Mouse (Mus musculus) ovary, adult 18-20 months (tissue): ENCODE data around the gene Fgfr2.
A peak's percentile ranks its signal among the peaks of the same experiment; 100 is the strongest.

ENCODE experiments used
- DNase-seq: peaks from one replicate; pipeline ENCODE4 v3.0.0; 2022; ENCODE audit warnings: low spot score, mixed read lengths

Gene Fgfr2

GRCm38 (mm10) chr7:133040688-133041345 is 82.3 kb downstream of the Fgfr2 start:
- DNase-seq, result no peak

GRCm38 (mm10) chr7:133039556-133040255 is 83.4 kb downstream of the Fgfr2 start:
- DNase-seq, result no peak

- no peak for DNase-seq
Observed at GRCm38 (mm10) chr7:133037618-133038017, 85.5 kb downstream of the Fgfr2 start.

DNA sequence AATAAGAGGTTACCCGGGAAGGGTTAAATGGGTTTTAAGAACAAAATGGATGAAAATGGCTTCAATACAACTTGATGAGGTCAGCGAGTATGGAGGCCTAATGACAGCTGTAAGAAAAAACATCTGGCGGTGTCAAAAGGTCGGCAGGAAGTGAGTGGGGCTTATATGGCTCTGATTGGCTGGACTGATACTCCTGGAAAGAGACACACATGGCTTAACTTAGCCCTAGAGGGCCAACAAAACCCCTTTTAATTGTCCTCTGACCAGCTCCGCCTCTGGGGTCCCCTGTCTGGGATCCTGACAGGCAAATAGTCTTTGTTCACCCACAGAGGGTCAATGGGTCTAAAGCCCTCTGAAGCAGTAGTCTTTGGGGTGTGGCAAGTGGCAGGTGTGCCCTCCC is 85.9 kb downstream of the Fgfr2 start:
- no peak for DNase-seq

- no peak for DNase-seq
Observed at GRCm38 (mm10) chr7:133035901-133036300, 87.2 kb downstream of the Fgfr2 start.

GRCm38 (mm10) chr7:133032589-133033203 is 90.5 kb downstream of the Fgfr2 start:
- DNase-seq, result no peak

GRCm38 (mm10) chr7:133029496-133030047 is 93.6 kb downstream of the Fgfr2 start:
- no peak for DNase-seq

- no peak for DNase-seq
Observed at GRCm38 (mm10) chr7:133029004-133029403, 94.1 kb downstream of the Fgfr2 start.

DNA sequence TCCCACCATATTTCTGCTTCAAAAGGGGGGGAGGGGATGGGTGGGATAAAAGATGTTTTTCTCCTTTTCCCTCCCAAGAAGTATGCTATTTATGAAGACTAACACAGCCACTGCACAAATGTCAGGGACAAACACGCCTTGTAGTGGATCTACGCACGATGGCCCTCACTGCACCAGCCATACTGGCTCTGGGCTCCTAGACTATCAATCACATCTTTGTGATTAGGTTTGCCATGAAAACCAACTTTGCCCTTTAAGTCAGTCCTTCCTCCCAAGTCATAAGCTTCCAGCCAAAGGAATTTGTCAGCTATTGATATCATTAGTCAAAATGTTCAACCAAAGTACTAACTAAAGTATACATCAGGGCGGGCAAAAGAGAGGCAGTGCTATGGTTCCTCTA is 95.2 kb downstream of the Fgfr2 start:
- DNase-seq, result no peak

DNA sequence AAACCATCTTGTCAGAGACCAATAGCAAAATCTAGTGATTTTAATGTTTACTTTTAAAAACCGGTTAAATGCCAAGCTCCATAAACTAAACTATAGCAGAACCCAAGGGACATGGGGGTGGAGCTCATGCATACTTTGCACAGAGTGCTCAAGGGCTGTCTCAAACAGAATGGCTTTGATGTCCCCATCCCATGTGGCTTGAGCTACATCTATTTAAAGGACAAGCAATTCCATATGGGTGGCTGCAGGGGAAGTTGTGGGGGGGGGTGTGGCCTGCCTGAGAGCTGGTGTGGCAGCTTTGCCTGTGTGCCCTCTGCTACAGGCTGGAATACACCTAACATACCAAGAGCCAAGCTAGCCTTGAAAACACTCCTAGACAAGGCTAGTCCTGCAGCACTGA is 98.5 kb downstream of the Fgfr2 start:
- DNase-seq, result no peak

DNA sequence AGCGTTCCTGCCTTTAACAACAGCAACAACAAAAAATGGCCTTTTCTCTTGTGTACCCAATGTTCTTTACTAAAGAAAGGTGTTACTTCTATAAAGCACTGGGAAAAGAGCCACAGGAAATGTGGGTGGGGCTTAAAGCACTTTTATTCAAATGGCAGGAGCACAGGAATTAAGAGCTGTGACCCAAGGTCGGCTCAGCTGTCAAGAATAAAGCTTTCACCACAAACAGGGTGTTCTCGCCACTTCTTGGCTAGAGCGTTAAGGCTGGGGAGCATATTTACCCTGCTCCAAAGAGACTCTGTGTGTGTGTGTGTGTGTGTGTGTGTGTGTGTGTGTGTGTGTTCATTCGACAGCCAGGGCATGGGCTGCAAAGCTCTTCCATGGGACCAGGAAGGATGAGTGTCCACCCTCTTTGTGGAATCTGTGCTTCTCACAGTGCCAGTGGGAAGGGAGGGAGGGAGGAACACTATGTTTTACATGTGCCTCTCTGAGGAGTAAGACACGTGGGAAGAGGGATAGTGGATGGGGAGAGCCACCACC is 103.6 kb downstream of the Fgfr2 start:
- DNase-seq, result no peak

DNA sequence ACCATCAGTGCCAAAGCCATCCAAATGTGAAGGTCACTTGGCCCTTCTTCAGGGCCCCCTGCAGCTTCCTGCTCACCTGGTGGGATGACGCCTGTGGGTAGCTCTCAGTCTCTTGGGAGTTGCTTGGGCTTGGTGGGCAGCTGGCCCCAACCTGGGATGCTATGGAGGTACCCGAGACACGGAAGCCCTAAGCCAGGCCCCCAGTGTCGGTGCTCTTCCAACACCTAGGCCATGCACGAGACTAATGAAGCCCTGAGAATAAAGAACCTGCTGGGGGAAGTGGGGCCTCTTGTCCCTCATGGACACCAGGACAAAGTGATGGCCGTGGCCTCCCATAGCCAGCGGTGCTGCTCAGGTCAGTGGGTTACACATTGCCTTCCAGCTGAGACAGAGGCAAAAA is 104.2 kb downstream of the Fgfr2 start:
- DNase-seq, result no peak

DNA sequence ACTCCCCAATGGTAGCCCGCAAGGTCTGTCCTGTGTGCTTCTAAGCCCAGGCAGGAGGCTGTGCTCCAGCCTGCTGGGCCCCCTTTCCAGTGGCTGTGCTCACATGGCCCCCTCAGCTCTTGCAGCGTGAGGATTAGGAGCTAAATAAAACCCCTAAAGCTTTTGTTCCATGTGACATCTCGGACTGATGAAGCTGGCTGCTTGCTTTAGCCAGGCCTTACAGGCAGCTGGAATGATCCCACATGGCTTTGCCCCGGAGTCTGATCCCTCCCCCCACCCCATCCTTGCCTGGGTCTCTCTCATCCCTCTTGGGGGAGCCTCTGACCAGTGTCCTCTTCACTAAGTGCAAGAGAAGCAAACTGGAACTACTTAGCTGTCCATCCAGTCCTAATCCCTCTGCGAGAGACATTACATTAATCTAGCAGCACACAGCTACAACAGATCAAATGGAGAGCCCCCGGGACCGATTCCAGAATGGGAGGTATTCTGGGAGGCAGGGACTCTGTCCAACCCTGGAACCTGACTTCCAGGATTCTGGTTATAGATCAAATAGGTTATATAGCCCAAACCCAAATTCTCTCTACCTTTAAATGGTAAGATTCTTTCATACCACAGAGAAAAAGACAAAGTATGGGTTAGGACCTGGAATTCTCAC is 107.6 kb downstream of the Fgfr2 start:
- no peak for DNase-seq

DNA sequence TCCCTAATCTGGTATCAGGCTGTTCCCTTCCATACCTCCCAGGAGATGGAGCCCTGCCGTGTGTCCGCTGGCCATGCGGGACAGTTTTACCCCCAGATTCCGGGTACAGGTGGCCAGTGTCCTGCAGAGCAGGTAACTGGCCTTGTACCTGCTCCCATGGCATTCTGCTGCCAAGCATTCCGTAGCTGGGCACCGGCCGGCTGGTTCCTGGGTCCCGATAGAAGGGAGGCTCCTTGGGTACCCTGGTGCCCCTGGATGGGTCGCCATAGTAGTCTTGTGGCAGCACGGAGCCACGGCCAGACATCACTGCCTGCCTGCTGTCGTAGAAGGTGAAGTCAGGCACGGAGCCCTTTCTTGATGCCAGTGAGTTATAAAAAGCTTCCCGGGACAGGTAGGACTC is 108.5 kb downstream of the Fgfr2 start:
- no peak for DNase-seq

DNA sequence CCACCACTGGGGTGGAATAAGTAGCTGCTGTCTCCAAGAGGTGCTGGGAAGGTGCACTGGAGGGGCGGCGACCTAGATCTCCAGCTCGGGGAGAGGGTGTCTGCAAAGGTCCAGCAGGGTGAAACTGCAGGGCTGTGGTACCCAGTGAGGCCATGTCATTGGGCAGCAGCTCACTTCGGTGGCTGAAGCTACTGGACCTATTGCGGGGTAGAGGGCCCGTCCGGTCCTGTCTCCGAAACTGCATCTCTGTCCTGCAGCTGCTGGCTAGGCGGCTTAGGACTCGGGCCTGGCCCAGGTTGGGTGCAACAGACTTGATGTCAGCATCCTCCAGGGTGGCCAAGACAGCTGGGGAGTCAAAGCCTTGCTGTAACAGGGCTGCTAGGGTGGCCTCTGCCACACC is 109.2 kb downstream of the Fgfr2 start:
- no peak for DNase-seq

- peak; percentile 49 for DNase-seq
Observed at GRCm38 (mm10) chr7:133012637-133013366, 110.3 kb downstream of the Fgfr2 start.

GRCm38 (mm10) chr7:133011611-133012010 is 111.5 kb downstream of the Fgfr2 start:
- no peak for DNase-seq

GRCm38 (mm10) chr7:133011191-133011590 is 112.0 kb downstream of the Fgfr2 start:
- DNase-seq, result no peak

- DNase-seq, result no peak
Observed at GRCm38 (mm10) chr7:133010477-133010876, 112.7 kb downstream of the Fgfr2 start.

- DNase-seq, result no peak
Observed at GRCm38 (mm10) chr7:133009676-133010075, 113.5 kb downstream of the Fgfr2 start.

DNA sequence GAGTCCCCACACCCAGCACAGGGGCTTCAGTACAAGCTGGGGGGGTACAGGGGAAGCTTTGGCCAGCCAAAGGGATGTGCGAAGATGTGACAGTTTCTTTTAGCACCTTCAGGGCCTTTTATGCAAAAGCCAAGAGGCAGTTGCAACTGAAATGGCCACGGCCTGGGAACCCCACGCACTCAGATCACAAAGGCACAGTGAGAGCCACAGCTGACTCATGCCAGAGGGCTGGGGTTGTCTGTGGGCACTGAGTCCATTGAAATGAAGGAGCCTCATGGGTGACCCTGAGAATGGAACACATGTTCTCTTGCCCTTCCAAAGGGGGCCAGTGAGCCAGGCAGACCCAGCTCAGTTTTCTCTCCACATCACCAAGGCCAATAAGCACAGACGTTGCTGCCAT is 114.5 kb downstream of the Fgfr2 start:
- peak; percentile 34 for DNase-seq

- peak; percentile 85 for DNase-seq
Observed at GRCm38 (mm10) chr7:133007343-133007742, 115.8 kb downstream of the Fgfr2 start.
